Mouse (Mus musculus) WW6 (cell line): ENCODE measurements at regions not wholly inside any gene's neighbourhood (a gene's known extent, or its start where the extent isn't known, plus 50 kb on each side); places are given as distances from the start of the nearest gene placed in this dataset.
A peak's percentile ranks its signal among the peaks of the same experiment; 100 is the strongest.

Experiments
- DNase-seq: peaks from one replicate; pipeline ENCODE4 v3.0.0-alpha.2; 2013; ENCODE audit warnings: low read depth, low spot score

DNA sequence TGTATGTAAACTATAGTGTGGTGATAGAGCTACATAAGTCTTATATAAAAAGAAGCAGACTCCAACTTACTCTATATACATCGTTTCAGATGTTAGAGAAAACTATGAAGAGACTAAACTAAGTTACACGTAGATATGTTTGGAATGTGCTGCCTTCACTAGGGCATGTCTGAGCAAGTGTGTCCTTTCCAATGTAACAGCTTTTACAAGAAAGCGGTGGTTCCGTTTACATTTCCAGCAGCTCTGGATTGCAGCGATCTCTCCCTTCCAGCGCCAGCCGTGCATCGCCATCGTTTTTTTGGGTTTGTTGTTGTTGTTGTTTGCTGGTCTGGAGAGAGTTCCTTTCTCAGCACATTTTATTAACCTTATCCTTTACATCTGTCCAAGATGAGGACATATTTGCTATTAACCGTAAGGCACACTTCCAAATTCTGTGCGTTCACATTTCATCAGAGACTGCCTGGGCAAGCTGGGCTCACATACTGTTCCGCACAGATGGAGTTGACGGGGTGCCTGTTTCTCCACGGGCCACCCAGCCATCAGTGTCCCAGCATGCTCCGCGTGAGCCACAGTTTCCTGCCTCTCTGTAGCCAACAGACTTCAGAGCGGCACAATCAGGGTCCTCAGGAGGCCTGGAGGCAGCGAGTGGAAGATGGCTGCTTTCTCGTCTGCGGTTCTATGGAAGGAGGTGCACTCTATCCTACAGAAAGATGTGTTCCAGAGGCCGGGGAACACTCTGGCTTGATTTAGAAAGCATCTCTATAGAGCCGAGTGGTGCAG, 125.2 kb upstream of the Map1b start:
- no peak for DNase-seq

DNA sequence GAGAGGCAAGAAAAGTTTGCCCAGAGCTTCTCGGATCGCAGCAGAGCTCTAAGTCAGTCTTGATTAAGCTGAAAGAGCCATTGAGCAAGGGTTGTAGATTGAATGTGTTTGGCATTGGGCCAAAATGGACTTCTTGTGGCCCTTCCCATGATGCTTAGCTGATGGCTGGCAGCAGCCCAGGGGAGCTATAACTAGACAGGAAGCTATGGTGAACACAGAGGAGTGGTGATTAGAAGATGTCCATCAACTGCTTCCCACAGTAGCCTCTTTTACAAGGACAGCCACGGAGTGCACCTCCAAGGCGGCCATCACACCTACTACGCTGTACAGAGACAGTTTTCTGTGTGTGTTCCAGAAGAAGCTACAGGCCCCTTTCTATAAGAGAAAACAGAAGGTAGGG, 116.4 kb upstream of the Map1b start:
- DNase-seq = no peak

DNA sequence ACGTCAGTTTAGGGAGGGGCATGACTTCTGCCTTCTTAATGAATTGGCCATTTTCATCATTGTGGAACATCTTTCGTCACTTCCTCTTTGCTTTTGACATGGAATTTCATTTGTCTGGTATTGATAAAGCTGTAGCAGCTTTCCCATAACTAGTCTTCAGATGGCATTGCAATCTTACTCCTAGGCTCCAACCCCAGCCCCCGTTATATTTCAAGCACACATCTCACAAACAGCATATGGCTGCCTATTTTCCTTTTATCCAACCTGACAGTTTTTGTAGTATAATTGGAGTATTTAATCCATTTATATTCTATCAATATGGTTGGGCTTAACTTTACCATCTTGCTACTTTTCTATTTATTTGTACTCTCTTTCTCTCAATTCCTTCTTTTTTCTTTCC, 114.5 kb upstream of the Map1b start:
- DNase-seq = no peak

DNA sequence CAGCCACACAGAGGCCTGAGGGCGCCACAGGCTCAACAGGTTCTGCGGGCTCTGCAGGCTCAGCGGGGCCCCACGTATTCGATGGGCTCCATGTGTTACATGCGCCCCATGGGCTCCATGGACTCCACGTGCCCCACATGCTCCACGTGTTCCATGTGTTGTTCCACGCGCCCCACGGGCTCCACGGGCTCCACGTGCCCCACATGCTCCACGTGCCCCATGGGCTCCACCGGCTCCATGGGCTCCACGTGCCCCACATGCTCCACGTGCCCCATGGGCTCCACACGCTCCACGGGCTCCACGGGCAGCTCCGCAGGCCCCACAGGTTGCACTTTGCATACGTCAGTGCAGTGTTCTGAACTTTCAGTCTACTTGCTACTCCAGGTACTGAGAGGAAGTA, 114.0 kb upstream of the Map1b start:
- no peak for DNase-seq

DNA sequence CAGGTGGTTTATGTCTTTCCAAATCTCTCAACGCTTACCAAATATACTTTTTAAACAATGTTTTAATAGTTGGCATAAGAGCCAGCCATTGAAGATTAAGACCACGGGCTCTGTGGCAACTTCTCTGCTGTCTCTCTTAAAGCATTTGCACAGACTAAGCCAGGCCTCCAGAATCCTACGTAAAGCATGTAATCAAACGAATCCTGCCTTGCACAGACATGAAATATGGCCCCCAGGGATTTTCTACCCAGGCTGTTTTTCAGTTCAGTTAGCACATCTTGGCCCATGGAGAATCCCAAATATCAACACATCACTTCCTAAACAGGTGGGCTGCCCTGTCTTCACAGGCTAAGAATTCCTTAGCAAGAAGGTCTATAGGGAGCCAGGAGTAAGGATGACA, 108.9 kb upstream of the Map1b start:
- DNase-seq = no peak

DNA sequence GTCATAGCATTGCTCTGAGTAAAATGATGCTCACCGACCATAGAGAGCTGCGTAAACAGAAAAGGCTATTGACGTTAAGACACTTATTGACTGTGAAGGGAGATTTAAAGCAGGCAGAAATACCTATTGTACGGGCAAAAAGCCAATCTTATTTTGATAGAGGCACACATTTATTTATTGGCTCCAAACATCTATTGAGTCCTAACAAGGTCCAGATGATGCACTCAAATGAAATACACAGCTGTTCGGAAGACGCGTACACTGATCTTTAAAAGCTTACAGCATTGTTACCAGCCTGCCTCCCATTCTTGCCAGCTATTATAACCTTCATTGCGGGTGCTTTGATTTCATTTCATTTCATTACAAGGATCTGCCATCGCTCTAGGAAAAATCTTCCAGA, 102.0 kb upstream of the Map1b start:
- no peak for DNase-seq

DNA sequence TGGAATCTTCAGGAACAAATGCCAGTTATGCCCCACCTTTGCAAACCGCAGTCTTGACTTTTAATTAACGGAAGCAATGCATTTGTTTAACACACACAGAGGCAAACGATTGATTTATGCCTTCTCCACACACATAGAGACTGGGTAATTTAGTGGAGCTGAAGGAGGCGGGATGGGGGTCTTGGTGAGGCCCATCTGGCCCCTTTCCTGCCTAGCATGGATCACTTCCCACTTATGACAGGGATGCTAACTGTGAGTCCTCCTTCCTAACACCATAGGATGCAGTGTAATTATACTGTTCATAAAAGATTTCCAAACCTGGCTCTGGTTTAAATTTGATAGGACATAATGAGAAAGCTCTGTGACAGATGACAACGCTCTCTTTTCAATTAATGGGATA, 101.1 kb upstream of the Map1b start:
- DNase-seq = no peak

DNA sequence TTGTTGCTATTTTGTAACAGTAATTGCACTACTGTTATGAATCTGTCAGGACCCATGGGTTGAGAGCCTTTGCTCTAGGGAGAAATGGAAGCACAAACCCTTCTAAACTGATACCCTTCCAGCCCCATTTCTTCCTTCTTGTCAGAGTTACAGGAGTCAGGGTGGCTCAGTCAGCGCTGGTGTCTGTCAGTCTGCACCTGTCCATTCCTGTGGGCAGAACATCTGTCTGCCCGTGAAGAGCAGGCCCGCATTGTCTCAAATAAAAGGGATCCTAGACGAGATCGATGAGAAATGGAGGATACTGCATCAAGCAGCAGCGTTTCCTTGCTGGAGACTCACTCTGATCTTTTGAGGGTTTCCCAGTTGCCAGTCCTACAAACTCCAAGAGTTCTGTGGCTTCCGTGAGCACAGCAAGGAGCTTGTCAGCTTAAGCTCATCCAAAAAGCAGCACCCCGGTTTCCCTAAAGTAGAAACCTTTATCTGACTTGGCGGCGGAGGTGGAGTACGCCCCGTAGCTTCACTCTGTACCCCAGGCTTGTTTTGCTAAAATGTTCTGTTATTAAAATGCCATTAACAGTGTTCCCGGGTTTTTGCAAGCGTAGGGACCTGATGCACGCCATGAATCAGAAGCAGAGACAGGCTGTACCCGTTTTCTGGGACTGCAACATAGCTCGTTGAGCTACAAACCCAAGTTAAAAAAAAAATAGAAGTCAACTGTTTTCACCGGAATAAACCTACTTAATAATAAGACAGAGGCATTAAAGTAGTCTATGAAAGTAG, 95.6 kb upstream of the Map1b start:
- DNase-seq = no peak

DNA sequence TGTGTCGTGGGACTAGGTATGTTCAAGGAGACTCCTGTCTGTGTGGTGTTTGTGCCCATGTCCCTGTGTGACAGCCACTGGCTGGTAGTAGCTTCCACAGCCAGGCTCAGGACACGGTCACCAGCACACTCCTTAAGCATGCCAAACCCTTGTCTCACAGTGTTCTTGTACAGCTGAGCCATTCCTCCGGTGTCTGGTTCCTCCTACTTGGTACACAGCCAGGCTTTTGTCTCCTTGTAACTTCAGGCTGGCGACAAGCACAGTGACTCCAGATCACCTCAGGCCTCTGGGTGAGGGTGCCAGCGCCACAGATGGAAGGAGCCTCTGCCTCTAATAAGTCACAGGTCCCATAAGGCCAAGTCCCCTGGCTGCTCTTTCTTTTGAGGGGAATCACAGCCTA, 94.2 kb upstream of the Map1b start:
- no peak for DNase-seq

DNA sequence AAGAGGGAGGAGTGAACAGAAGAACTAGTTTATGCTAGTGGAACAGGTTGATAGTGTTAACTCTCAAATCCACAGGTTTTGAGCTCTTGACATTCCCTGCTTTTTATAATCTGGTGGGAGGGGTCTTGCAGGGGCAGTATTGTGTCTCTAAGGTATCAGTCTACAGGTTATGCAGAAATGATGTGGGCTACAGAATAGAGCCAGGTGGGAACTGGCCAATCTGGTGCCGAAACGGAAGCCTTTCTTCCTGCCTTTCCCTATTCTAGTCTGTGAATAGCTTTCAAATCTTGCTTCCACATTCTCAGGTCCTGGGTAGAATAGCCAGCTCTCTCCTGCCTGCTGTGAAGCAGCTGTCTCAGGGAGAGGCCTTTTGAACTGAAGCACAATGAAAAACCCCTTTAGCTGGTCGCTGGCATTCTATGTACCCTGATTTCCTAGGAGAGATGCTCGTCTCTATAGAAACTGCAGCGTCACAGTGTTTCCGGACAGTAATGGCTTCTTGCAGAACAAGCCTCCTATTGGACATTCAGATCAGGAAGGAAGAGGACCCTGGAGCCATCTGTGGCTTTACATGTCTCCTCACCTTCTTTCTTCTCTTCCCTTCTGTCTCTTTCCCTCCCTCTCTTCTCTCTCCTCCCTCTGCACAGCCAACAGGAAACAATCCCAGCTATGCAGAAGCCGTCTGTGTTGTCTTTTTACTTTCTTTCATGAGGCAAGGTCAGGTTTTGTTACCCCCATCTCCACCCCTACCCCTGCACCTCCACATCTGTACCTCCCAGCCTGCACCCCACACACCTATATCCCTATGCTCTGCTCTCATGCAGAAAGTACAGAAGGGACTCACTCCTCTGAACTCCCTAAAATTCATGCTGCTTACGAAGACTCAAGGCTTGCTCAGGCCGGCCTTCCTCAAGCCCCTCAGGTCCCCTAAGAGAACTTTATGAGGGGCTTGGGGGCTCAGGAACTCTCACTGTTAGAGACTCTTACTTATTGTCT, 93.1 kb upstream of the Map1b start:
- DNase-seq = no peak

DNA sequence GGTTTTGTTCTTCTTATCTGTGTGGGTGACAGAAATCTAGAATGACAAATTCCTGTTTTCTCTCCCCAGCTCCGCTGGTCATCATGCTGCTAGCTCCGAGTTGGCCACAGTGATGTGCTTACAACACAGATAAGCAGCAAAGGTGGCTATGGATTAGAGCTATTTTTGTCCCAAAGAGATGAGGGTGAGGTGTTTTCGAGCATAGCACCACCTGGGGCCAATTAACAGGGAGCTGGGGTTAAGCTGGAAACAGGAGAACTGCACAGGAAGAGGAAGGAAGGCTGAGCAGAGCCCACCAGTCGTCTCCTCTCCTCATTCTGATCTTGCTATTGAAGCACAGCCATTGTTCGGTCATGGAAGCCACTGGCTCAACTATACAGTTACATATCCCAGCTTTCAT, 92.3 kb upstream of the Map1b start:
- no peak for DNase-seq

DNA sequence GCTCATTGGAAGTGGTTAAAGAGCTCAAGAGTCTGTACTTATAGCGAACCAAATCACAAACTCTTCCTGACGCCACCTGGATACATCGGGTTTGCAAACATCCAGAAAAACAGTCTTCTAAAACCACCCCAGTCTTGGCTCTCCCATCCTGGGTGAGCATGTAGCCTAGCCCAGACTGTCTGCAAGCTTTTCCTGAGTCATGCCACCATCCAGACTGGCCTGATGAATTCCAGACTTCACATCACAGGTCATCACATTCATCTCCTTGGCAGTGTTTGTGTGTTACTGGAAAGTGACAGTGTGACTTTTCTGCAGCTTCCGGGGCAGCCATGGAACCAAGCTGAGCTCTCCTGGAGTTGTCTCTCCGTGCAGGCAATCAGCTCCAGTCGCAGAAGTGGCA, 90.9 kb upstream of the Map1b start:
- no peak for DNase-seq

DNA sequence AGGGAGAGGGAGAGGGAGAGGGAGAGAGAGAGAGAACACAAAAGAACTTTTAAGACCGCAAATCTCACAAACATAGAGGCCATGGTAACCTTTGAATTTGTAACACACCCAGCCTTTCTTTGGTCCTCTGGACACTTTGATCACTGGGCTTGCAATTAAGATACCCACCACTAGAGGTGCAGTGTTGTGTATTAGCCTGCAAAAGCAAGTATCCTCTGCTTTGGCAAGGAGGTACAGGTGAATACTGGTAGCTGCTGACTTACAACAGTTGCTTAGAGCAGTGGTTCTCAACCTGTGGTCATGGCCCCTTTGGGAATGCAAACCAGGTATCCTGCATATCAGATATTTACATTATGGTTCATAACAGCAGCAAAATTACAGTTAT, 90.3 kb upstream of the Map1b start:
- DNase-seq = no peak

DNA sequence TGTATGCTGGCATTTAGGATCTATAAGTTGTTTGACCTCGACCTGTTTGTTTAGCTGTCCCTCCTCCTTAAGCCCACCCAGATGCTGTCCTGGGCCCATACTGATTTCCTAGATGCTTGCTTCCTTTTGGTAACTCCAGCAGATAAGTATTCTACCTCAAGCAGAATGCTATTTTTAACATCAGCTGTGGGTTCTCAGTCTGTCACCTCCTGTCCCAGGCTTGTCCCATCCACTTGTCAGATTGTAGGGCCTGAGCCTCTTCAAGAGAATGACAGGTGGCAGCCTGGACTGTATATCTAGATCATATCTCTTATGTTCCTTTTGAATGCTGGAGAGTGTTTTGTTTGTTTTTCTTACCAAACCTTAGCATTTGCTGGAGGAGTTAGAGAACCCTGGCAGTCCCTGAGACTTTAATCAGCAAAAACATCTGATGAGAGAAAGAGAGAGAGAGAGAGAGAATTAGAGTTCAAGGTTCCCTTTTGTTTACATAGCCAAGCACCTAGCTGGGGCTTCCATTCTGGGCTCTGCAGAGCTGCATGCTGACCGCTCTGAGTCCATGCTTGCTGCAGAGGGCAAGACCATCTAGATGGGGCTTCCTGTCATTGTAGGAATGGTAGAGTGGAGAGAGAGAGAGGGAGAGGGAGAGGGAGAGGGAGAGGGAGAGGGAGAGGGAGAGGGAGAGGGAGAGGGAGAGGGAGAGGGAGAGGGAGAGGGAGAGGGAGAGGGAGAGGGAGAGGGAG, 89.7 kb upstream of the Map1b start:
- DNase-seq = no peak

DNA sequence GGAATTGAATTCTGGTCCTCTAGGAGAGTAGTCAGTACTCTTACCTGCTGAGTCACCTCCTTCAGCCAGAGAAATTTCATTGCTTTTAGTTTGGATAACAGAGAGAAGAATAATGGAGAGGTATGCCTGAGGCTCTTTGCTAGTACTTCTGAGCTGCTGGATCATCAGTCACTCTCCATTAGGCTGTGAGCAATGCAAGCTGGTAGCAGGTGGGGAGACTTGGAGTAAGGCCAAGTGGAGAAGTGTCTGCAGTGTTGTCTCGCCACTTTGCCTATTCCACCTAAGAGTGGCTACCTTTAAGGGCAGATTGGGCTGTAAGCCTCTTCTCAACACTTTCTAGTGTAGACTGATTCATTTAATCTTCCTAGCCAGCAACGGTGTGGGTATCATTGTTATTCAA, 81.6 kb upstream of the Map1b start:
- DNase-seq = no peak

DNA sequence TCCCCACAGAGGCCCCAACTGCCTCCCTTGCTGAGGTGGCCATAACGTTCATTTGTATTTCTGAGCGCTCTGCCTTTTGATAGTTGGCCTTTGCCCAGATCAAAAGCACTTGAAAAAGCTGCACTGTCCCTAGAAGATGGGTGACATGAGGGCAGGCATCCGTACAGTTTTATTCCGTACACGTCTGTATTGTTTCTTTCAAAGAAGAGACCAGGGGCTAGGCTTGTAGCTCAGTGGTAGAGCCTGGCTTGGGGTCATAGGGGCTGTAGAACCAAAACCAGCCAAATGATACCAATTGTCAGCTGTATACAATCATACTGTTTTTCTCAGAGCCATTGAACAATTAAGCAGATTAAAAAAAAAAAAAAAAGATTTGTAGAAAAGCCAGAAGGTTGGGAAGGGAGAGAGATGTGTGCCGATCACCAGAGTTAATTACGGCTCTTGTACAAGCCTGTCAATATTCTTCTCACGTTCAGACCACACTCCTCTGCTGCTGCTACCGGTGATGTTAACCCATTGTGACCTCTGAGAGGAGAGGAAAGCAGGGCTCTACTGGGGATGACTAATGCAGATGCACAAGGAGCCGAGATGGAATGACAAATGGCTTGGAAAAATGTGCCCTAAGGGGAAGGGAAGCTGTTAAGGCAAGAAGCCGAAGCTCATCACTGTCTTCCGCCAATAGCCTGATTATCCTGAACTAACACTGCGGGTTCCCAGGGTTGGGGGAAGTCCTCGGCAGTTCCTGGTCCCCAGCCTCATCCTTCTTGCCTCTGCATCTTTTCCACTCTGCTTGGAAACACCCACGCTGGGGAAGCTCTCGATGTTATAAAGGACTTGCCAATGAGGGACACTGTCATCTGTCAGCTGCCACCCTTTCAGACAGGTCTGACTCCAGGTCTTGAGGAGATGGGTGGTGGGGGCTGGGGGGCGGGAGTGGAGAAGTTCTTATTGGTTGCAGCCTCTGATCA, 77.8 kb upstream of the Map1b start:
- DNase-seq = no peak

DNA sequence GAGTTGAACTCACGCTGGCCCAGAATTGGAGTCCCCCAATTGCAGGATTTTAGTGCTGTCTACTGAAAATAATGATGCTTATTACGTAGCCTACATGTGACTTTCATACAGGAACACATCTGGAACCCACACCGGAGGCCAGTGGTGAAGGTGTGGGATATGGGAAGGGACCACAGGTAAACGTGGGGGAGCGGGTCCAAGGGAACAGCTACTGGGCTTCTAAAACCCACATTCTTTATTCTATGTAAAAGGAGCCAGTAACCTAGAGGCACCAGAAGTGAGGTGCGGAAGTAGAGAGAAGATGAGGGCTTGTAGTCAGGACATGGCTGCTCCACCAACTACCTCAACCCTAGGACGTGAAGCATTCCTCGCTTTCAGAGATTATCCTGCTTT, 76.9 kb upstream of the Map1b start:
- no peak for DNase-seq

DNA sequence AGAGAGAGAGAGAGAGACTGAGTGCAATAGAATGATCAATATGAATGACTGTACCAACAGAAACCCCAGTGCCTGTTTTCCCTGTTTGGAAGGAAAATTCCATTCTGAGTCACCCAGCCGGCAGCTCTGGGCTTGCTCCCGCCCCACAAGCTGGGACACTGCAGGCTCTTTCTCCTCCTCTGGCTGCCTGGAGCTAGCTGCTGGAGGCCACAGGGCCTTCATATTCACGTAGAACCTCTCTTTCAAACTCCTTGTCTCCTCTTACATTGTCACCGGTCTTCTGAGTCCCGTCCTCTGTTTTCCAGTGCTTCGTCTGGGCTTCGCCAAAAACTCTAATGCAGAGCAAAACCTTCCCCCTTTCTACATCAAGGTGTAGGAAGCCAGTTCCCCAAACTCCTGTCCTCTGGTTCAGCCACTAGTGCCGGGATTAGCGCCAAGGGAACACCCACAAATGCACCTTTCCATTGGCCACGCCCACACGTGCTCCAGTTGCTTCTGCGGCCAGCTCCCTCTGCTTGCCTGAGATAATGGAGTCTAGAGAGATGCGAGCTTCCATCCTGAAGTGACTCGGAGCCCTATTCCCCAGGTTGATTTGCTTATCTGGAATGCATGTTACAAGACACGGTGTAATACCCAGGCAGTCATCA, 76.4 kb upstream of the Map1b start:
- DNase-seq = peak; percentile 31

DNA sequence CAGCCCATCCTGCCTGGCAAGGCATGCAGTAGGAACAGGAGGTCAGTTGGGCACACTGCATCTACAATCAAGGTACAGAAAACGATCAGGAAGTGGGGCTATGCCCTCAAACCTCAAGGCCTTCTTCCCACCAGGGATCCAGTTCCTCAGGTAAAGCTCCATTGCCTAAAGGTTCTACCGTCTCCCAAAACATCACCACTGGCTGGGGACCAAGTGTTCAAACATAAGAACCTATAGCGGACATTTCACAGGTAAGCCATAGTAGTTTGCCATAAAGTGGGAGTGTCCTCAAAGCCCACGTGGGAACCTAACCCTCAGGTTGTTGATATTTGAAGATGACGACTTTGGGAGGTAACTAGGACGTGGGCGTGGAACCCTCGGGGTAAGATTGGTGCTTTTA, 72.3 kb upstream of the Map1b start:
- no peak for DNase-seq

DNA sequence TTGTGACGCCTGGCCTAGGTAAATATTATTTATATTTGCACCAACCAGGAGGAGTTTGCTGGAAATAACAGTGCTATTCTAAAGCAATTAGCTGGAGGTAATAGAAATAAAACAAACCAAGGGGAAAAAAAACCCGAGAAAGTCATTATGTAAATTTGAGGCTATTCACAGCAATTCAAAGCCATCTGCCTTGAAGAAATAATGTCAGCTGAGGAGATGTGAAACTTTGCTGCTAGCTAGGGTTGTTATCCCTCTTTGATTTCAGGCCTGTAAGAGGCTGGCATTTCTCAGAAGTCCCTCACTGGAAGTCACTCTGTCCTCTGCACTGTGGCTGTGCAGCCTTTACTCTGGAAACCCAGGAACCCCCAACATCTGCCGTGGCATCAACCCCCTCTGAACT, 67.5 kb upstream of the Map1b start:
- no peak for DNase-seq
